Mouse (Mus musculus) forebrain, embryonic 10.5 days (tissue): ENCODE measurements around the gene Ahdc1. TPM values are rescaled to one million over a fixed set of nuclear protein-coding genes. Genes with fewer than 3 reads are reported as not detected.

Experiments used
- DNase-seq: peaks from one replicate; pipeline ENCODE4 v3.0.0-alpha.2; 2017; ENCODE audit warnings: low spot score; ENCODE audit errors: extremely low spot score
- H3K27ac ChIP-seq: fragments of 300-500 bp; sonication (generic); 2 replicates; pipeline ENCODE4 v1.5.1; 2016; ENCODE audit warnings: mild to moderate bottlenecking
- H3K27me3 ChIP-seq: fragments of 300-500 bp; sonication (generic); 2 replicates; pipeline ENCODE4 v1.6.1; 2016; ENCODE audit warnings: mild to moderate bottlenecking; ENCODE audit not compliant: poor library complexity, severe bottlenecking
- H3K36me3 ChIP-seq: fragments of 300-500 bp; sonication (generic); replicated peaks from 2 replicates; pipeline ENCODE4 v1.6.1; 2016; ENCODE audit warnings: mild to moderate bottlenecking, moderate library complexity
- H3K4me1 ChIP-seq: fragments of 300-500 bp; sonication (generic); 2 replicates; pipeline ENCODE4 v1.6.1; 2016
- H3K4me3 ChIP-seq: fragments of 300-500 bp; sonication (generic); 2 replicates; pipeline ENCODE4 v1.5.1; 2016; ENCODE audit warnings: mild to moderate bottlenecking, moderate library complexity
- H3K9me3 ChIP-seq: fragments of 300-500 bp; sonication (generic); 2 replicates; pipeline ENCODE4 v1.6.1; 2016; ENCODE audit warnings: mild to moderate bottlenecking, moderate library complexity
- WGBS: fragments of 180-500 bp; shearing (Covaris S2); methylation state at CpG from one replicate; pipeline ENCODE4 v1.1.7; 2016; 5-methylcytosine and 5-hydroxymethylcytosine counted together
- polyA plus RNA-seq: library from polyadenylated mRNA; unstranded; fragments of >200 nt; fragmentation: Nextera tagmentation; extraction: Ambion mirVana; gene quantifications from 2 replicates; pipeline ENCODE4 v1.2.1, GENCODE M21; 2016

The Ahdc1 gene
- polyA plus RNA-seq, 1 experiment from 2014 or later = 5.8 TPM

- DNase-seq = peak; percentile 83
- peaks cover 51% of the 10 kb centered on the region for H3K4me1 ChIP-seq
- H3K4me3 ChIP-seq = peak overlapping the region; percentile 40
- peaks cover 68% of the 10 kb centered on the region for H3K27me3 ChIP-seq
- H3K36me3 ChIP-seq = no peaks in the 10 kb centered on the region
- no peaks in the 10 kb centered on the region for H3K9me3 ChIP-seq
- H3K27ac ChIP-seq = peak overlapping the region; percentile 75
- WGBS = 1% methylated on average over 15 of the region's 15 CpGs
Observed at GRCm38 (mm10) chr4:132974904-132975303, 36.2 kb upstream of the Ahdc1 start.

- peaks cover 68% of the 10 kb centered on the region for H3K27me3 ChIP-seq
Observed at GRCm38 (mm10) chr4:132975791-132976190, 35.3 kb upstream of the Ahdc1 start.

GRCm38 (mm10) chr4:132976729-132977128, 34.3 kb upstream of the Ahdc1 start:
- peaks cover 51% of the 10 kb centered on the region for H3K4me1 ChIP-seq
- no peak overlapping the region for H3K4me3 ChIP-seq
- no peaks in the 10 kb centered on the region for H3K36me3 ChIP-seq
- DNase-seq = no peak
- H3K9me3 ChIP-seq = no peaks in the 10 kb centered on the region
- H3K27me3 ChIP-seq = peaks cover 62% of the 10 kb centered on the region
- WGBS = 88% methylated on average over 6 of the region's 6 CpGs
- H3K27ac ChIP-seq = no peak overlapping the region

More at GRCm38 (mm10) chr4:132975791-132976190, 35.3 kb upstream of the Ahdc1 start:
- Histone ChIP-seq H3K27ac (0 out of 2 replicates have a peak overlapping the region, but pooled peaks have one; percentile 75), H3K9me3 (no peaks in the 10 kb centered on the region), H3K4me1 (peaks cover 51% of the 10 kb centered on the region), H3K36me3 (no peaks in the 10 kb centered on the region), H3K4me3 (no peak overlapping the region)
- WGBS = 37% methylated on average over 3 of the region's 3 CpGs
- DNase-seq = no peak

- Histone ChIP-seq H3K4me3 (no peak overlapping the region), H3K4me1 (peaks cover 46% of the 10 kb centered on the region), H3K36me3 (no peaks in the 10 kb centered on the region)
Observed at GRCm38 (mm10) chr4:132977597-132977996, 33.5 kb upstream of the Ahdc1 start.

GRCm38 (mm10) chr4:132979186-132979585, 31.9 kb upstream of the Ahdc1 start:
- Histone ChIP-seq H3K9me3 (no peaks in the 10 kb centered on the region), H3K36me3 (no peaks in the 10 kb centered on the region), H3K4me1 (peaks cover 45% of the 10 kb centered on the region), H3K27me3 (peaks cover 44% of the 10 kb centered on the region), H3K4me3 (no peak overlapping the region), H3K27ac (no peak overlapping the region)
- 93% methylated on average over 2 of the region's 2 CpGs for WGBS
- no peak for DNase-seq

More at GRCm38 (mm10) chr4:132977597-132977996, 33.5 kb upstream of the Ahdc1 start:
- 58% methylated on average over 5 of the region's 5 CpGs for WGBS
- Histone ChIP-seq H3K27me3 (peaks cover 56% of the 10 kb centered on the region), H3K27ac (no peak overlapping the region), H3K9me3 (no peaks in the 10 kb centered on the region)
- no peak for DNase-seq

- no peak for DNase-seq
- Histone ChIP-seq H3K27ac (0 out of 2 replicates have a peak overlapping the region, but pooled peaks have one; percentile 2), H3K27me3 (peaks cover 20% of the 10 kb centered on the region), H3K4me1 (peaks cover 42% of the 10 kb centered on the region), H3K36me3 (no peaks in the 10 kb centered on the region), H3K4me3 (no peak overlapping the region), H3K9me3 (no peaks in the 10 kb centered on the region)
- 89% methylated on average over 6 of the region's 6 CpGs for WGBS
Observed at GRCm38 (mm10) chr4:132981621-132982020, 29.4 kb upstream of the Ahdc1 start.

- Histone ChIP-seq H3K4me1 (peaks cover 32% of the 10 kb centered on the region), H3K36me3 (no peaks in the 10 kb centered on the region), H3K9me3 (no peaks in the 10 kb centered on the region), H3K27ac (peak overlapping the region; percentile 62), H3K27me3 (peaks cover 13% of the 10 kb centered on the region), H3K4me3 (no peak overlapping the region)
- 79% methylated on average over 6 of the region's 6 CpGs for WGBS
- DNase-seq = no peak
Observed at GRCm38 (mm10) chr4:132982999-132983398, 28.1 kb upstream of the Ahdc1 start.

GRCm38 (mm10) chr4:132983664-132984512, 27.2 kb upstream of the Ahdc1 start:
- H3K27ac ChIP-seq = peak overlapping the region; percentile 84

GRCm38 (mm10) chr4:132988581-132989355, 22.3 kb upstream of the Ahdc1 start:
- WGBS = 89% methylated on average over 6 of the region's 6 CpGs
- no peak for DNase-seq

More at GRCm38 (mm10) chr4:132983664-132984512, 27.2 kb upstream of the Ahdc1 start:
- H3K9me3 ChIP-seq = no peaks in the 10 kb centered on the region
- peaks cover 32% of the 10 kb centered on the region for H3K4me1 ChIP-seq
- H3K36me3 ChIP-seq = no peaks in the 10 kb centered on the region
- H3K27me3 ChIP-seq = peaks cover 13% of the 10 kb centered on the region; the same call in 1 of the 2 replicates
- no peak overlapping the region for H3K4me3 ChIP-seq
- peak; percentile 66 for DNase-seq
- 55% methylated on average over 6 of the region's 7 CpGs for WGBS

GRCm38 (mm10) chr4:132993553-132993952, 17.5 kb upstream of the Ahdc1 start:
- Histone ChIP-seq H3K36me3 (no peaks in the 10 kb centered on the region), H3K4me3 (no peak overlapping the region), H3K4me1 (peaks cover 17% of the 10 kb centered on the region), H3K27me3 (no peaks in the 10 kb centered on the region), H3K9me3 (no peaks in the 10 kb centered on the region), H3K27ac (no peak overlapping the region)
- no peak for DNase-seq
- 68% methylated on average over 4 of the region's 4 CpGs for WGBS

More at GRCm38 (mm10) chr4:132988581-132989355, 22.3 kb upstream of the Ahdc1 start:
- Histone ChIP-seq H3K27me3 (0 out of 2 replicates have a peak, but pooled peaks cover 6% of the 10 kb centered on the region), H3K27ac (no peak overlapping the region), H3K9me3 (no peaks in the 10 kb centered on the region), H3K36me3 (no peaks in the 10 kb centered on the region), H3K4me1 (peaks cover 32% of the 10 kb centered on the region), H3K4me3 (no peak overlapping the region)

- H3K36me3 ChIP-seq = no peaks in the 10 kb centered on the region
- no peaks in the 10 kb centered on the region for H3K27me3 ChIP-seq
- WGBS = 49% methylated on average over 14 of the region's 14 CpGs
- no peak overlapping the region for H3K4me3 ChIP-seq
- H3K9me3 ChIP-seq = no peaks in the 10 kb centered on the region
- no peak overlapping the region for H3K27ac ChIP-seq
- peaks cover 20% of the 10 kb centered on the region for H3K4me1 ChIP-seq
- no peak for DNase-seq
Observed at GRCm38 (mm10) chr4:132997469-132998237, 13.4 kb upstream of the Ahdc1 start.

- WGBS = 66% methylated on average over 10 of the region's 10 CpGs
- H3K9me3 ChIP-seq = no peaks in the 10 kb centered on the region
- peaks cover 14% of the 10 kb centered on the region for H3K27me3 ChIP-seq
- H3K4me3 ChIP-seq = no peak overlapping the region
- no peak for DNase-seq
- H3K36me3 ChIP-seq = no peaks in the 10 kb centered on the region
- H3K4me1 ChIP-seq = peaks cover 34% of the 10 kb centered on the region
- peak overlapping the region; percentile 58 for H3K27ac ChIP-seq
Observed at GRCm38 (mm10) chr4:133002896-133003295, 8.2 kb upstream of the Ahdc1 start.
